Mouse (Mus musculus) heart, postnatal 4 days (tissue): ENCODE measurements around the gene Mef2a. TPM values are rescaled to one million over a fixed set of nuclear protein-coding genes. Genes with fewer than 3 reads are reported as not detected.

Source experiments
- DNase-seq: peaks from one replicate; pipeline ENCODE4 v3.0.0; 2021
- total RNA-seq, 2 experiments: library from RNA; stranded (reverse); gene quantifications; 2 replicates each; pipeline ENCODE4 v1.2.3; 2021

The Mef2a gene
- total RNA-seq, 2 experiments from 2014 or later, result 250 to 257 TPM

DNA sequence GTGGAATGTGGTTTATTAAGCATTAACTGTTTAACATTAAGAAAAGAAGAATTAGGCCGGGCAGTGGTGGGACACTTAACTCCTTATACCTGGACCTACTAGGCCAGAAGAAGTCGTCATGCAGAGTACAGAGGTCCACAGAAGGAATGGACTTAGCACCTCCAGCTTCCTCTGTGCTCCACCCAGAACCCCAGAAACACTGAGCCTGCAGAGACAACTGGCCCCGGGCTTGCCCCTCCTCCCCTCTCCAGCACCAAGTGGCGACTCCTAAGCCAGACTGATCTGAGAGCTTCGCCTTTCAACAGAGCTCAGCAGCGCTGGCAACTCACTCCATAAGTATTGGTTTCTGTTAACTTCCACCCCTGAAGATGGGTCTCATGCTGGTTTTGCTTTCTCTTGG, 165.0 kb downstream of the Mef2a start:
- no peak for DNase-seq

DNA sequence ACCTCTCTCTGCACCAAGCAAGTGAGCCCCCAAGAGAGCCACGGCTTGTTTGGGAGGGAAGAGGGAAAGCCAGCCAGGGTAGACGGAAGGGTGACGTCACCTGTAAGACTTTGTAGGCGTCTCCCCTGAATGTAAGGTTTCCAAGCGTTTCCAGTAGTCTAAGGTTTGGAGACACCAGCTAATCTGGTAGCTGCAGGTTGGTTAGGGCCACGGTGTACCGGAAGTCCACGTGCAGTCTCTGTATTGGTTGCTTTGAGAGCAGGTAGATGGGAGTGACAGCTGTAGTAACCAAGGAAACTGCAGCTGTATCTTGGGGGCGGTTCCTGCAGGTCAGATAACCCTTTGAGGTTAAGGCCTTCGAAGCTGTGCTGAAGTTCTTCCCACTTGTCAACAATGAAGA, 166.2 kb downstream of the Mef2a start:
- no peak for DNase-seq

DNA sequence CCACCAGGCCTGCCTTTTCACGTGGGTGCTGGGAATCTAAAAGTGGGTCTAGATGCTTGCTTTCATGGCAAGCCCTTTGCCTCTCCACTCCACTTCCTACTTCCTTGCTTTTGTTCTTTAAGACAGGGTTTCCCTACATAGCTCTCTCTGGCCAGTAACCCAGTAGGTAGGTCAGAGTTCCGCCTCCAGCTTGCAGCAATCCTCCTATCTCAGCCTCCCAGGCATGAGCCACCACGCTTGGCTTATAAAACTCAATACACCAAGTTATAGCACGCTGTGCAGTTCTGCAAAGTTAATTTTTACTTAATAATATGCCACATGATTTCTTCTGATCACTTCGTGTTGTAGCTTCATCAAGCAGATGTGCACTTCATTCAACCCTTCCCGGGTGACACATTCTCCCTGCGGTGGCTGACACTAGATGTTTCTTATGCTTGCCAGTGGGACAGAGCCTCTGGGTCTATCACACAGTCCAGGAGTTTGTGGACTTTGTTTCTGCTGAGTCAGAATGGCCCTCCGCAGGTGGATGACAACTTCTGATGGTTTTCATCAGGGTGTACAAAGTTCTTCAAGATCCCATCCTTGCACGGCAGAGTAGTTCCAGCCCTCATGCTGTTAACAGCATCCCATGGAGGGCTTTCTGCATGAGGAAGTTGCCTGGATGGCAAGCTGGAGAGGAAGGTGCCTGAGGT, 166.8 kb downstream of the Mef2a start:
- DNase-seq, result no peak

DNA sequence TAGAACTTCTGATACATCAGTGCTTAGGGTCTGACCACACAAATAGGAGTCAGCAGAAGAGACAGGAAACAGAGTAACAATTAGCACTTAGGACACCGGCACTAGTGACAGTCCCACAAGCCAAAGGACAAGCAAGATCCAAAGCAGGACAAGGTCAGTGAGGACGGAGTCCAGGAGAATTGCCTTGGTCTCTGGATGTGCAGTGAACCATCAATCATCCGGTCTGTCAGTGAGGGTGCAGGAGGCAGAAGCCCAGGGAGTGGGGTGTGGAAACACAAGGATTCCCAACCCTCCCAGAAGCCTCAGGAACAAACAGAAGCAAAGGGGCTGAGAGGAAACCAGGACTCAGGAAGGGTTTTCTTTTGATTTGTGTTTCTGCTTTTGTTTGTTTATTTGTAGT, 169.0 kb downstream of the Mef2a start:
- no peak for DNase-seq

DNA sequence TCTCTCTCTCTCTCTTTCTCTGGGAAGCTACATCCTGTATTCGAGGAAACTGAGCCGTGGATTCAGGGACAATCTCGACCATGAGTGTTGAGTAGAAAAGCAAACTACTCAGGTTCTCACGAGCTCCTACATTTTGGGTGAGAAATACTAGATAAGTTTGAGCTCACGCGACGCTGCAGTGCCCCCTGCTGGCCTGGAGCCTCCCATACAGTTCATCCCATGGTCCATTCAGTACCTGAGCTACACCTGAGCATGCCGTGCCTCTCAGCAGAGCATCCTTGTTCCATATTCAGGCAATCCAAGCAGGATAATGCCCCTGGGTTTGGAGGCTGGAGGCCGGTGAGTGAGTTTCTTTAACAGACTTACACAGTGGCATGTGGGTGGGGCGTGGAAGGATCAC, 173.2 kb downstream of the Mef2a start:
- peak; percentile 81 for DNase-seq

DNA sequence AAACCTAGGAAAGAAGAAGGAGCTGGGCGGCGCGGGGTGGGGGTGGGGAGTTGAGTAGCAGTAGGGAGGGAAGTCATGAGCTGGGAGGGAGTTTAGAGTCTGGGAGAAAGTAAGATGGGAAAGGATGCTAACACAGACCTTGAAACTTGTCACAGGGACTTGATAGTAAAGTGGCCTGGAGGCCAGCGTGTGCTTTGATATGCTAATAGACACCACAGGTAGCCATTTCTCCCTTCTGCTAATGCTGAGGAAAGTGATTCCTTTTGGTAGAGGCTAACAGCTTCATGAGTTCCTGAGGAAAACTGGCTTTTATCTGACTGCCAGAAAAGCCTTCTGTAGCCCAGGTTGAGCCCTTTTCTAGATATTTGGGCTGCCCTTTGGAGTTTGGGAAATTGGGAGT, 188.9 kb downstream of the Mef2a start:
- DNase-seq, result no peak

Other genes with a start within 250 kb of the Mef2a start
- gene Lysmd4, start 150.3 kb downstream of the Mef2a start, total RNA-seq, result 10 to 100 TPM; 14.2 to 14.4 TPM